Mouse (Mus musculus) midbrain, embryonic 16.5 days (tissue): ENCODE measurements around the gene Trim14. TPM values are rescaled to one million over a fixed set of nuclear protein-coding genes. Genes with fewer than 3 reads are reported as not detected.
A peak's percentile ranks its signal among the peaks of the same experiment; 100 is the strongest.

Experiments
- ATAC-seq: fragments of 200-750 bp; cut with Nextera tagmentation; 2 replicates; pipeline ENCODE4 v1.8.0; 2017; ENCODE audit warnings: moderate TSS enrichment
- H3K27ac ChIP-seq: fragments of 300-500 bp; sonication (generic); 2 replicates; pipeline ENCODE4 v1.5.1; 2014; ENCODE audit warnings: mild to moderate bottlenecking, low read length, mixed read lengths
- H3K27me3 ChIP-seq: fragments of 300-500 bp; sonication (generic); 2 replicates; pipeline ENCODE4 v1.6.1; 2014; ENCODE audit warnings: low read depth, low read length, mixed read lengths; ENCODE audit not compliant: control insufficient read depth, insufficient read depth
- H3K36me3 ChIP-seq: fragments of 300-500 bp; sonication (generic); 2 replicates; pipeline ENCODE4 v1.6.1; 2014; ENCODE audit warnings: mild to moderate bottlenecking, low read length, moderate library complexity, mixed read lengths; ENCODE audit not compliant: control insufficient read depth, insufficient read depth
- H3K4me1 ChIP-seq: fragments of 300-500 bp; sonication (generic); 2 replicates; pipeline ENCODE4 v1.6.1; 2014; ENCODE audit warnings: mild to moderate bottlenecking, low read length, mixed read lengths; ENCODE audit not compliant: control insufficient read depth, insufficient read depth
- H3K4me2 ChIP-seq: fragments of 300-500 bp; sonication (generic); 2 replicates; pipeline ENCODE4 v1.6.1; 2014; ENCODE audit warnings: mild to moderate bottlenecking, low read length, mixed read lengths
- H3K4me3 ChIP-seq: fragments of 300-500 bp; sonication (generic); 2 replicates; pipeline ENCODE4 v1.5.1; 2014; ENCODE audit warnings: low read depth, mild to moderate bottlenecking, low read length, moderate library complexity, mixed read lengths
- H3K9ac ChIP-seq: fragments of 300-500 bp; sonication (generic); 2 replicates; pipeline ENCODE4 v1.6.1; 2014; ENCODE audit warnings: low read depth, low read length, mixed read lengths
- H3K9me3 ChIP-seq: fragments of 300-500 bp; sonication (generic); replicated peaks from 2 replicates; pipeline ENCODE4 v1.6.1; 2014; ENCODE audit warnings: mild to moderate bottlenecking, low read length, mixed read lengths; ENCODE audit not compliant: control insufficient read depth, poor library complexity, severe bottlenecking
- WGBS: fragments of 180-500 bp; shearing (Covaris S2); extraction: QIAGEN DNeasy Blood & Tissue Kit; methylation state at CpG from one replicate; pipeline ENCODE4 v1.1.7; 2014; 5-methylcytosine and 5-hydroxymethylcytosine counted together
- polyA plus RNA-seq: library from polyadenylated mRNA; unstranded; fragments of >200 nt; fragmentation: Nextera tagmentation; extraction: Ambion mirVana; gene quantifications from 2 replicates; pipeline ENCODE4 v1.2.1, GENCODE M21; 2015

Gene Trim14
- polyA plus RNA-seq, 1 experiment from 2014 or later: 0.95 TPM

DNA sequence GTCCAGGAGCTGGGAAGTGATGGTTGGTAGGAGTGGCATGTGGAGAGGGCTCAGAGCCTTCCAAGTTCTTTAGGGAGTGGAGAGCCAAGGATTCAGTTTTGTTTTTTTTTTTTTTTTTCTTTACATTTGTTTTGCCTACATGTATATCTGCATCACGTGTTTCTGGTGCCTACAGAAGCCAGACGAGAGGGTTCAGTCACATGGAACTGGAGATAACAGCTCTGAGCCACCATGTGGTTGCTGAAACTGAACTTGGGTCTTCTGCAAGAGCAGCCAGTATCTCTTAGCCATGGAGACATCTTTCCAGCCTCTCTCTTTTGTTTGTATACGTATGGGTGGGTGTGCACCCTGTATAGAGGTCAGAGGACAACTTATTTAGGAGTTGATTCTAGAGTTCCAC is 32.1 kb downstream of the Trim14 start:
- no peak overlapping the region for H3K4me3 ChIP-seq
- H3K9ac ChIP-seq: no peak overlapping the region
- no peaks in the 10 kb centered on the region for H3K9me3 ChIP-seq
- no peak overlapping the region for H3K4me2 ChIP-seq
- no peak for ATAC-seq
- 82% methylated on average over 3 of the region's 3 CpGs for WGBS
- H3K4me1 ChIP-seq: peaks cover 7% of the 10 kb centered on the region
- H3K36me3 ChIP-seq: peaks cover 23% of the 10 kb centered on the region
- H3K27ac ChIP-seq: no peak overlapping the region
- no peaks in the 10 kb centered on the region for H3K27me3 ChIP-seq

DNA sequence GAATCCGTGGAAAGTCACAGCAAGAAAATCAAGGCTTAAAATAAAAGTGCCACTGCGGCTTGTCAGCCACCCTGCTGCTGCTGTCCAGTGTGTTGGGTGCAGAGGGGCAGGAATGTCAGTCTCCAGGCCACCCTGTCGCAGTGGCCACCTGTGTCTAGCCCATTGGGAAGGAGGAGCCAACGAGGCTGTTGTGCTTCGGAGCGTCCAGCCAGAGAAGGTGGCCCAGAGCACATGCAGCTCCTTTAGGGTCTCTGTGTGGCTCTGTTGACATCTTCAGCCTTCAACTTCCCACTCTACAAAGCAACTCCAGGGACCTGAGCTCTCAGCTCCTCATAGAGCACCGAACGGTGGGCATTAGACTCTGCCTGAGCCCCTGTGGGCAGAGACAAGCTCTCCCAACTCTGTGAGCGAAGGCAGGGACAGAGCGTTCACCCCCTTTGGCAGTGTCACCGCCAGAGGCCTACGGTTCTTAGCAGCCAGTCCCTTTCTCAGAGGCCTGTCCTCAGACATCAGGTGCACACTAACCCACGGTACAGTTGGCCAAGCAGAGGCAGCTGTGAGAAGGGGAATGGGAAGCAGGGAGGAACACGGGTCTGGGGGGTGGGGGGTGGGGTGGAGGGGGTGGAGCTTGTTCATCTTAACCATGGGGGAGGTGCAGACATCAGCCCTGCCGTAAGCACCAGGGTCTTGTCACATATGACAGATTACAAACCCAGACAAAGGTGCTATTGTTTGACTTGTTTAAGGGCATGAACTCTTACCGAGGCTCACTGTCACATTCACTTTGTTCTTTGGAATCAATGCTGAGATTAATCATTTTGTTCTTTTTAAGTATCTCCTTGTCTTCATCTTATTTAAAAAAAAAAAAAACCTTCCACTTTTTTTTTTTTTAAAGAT is 33.1 kb downstream of the Trim14 start:
- 71% methylated on average over 16 of the region's 16 CpGs for WGBS
- no peak overlapping the region for H3K27ac ChIP-seq
- peaks cover 23% of the 10 kb centered on the region for H3K36me3 ChIP-seq
- no peak overlapping the region for H3K9ac ChIP-seq
- no peak for ATAC-seq
- no peaks in the 10 kb centered on the region for H3K27me3 ChIP-seq
- H3K4me2 ChIP-seq: no peak overlapping the region
- no peaks in the 10 kb centered on the region for H3K9me3 ChIP-seq
- no peak overlapping the region for H3K4me3 ChIP-seq
- H3K4me1 ChIP-seq: peaks cover 7% of the 10 kb centered on the region

DNA sequence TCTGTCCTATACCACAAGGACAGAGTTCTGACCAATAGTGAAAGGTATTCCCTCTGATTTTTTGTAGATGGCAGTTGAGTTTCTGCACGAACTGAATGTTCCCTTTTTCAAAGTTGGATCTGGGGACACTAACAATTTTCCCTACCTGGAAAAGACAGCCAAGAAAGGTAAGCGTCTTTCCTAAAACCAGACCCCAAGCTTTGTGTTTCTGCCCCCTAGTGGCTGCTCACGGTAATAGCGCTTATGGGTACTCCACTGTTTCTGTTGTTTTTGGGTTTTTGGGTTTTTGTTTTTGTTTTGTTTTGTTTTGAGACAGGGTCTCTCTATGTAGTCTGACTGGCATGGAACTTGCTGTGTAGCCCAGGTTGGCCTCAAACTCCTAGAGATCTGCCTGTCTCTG is 37.0 kb downstream of the Trim14 start:
- no peak overlapping the region for H3K27ac ChIP-seq
- no peaks in the 10 kb centered on the region for H3K9me3 ChIP-seq
- H3K36me3 ChIP-seq: peaks cover 25% of the 10 kb centered on the region
- no peak overlapping the region for H3K4me2 ChIP-seq
- H3K4me1 ChIP-seq: no peaks in the 10 kb centered on the region
- WGBS: 13% methylated on average over 4 of the region's 4 CpGs
- no peak for ATAC-seq
- H3K4me3 ChIP-seq: no peak overlapping the region
- no peak overlapping the region for H3K9ac ChIP-seq
- no peaks in the 10 kb centered on the region for H3K27me3 ChIP-seq

DNA sequence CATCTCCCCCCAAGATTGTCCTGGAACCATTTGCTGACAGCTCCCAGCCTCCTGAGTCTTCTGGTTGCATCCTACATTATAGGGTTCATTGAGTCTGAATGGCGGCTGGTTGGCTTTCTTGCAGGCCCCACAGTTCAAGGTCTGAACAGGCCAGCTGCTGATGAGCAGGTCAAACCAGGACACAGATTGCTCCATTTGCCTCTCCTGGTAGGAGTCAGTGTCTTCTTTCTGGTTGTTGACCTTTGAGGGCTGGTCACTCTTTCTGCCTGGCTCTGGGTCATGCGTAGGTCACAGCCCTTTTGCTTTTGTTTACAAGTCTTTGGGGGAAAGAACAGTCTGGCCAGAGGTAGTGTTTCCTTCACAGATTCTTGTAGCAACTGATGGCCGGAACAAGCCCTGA is 37.4 kb downstream of the Trim14 start:
- no peak for ATAC-seq
- no peak overlapping the region for H3K4me2 ChIP-seq
- peaks cover 28% of the 10 kb centered on the region for H3K36me3 ChIP-seq
- H3K27ac ChIP-seq: no peak overlapping the region
- no peaks in the 10 kb centered on the region for H3K27me3 ChIP-seq
- H3K4me1 ChIP-seq: no peaks in the 10 kb centered on the region
- 77% methylated on average over 3 of the region's 3 CpGs for WGBS
- no peak overlapping the region for H3K9ac ChIP-seq
- no peak overlapping the region for H3K4me3 ChIP-seq
- no peaks in the 10 kb centered on the region for H3K9me3 ChIP-seq

DNA sequence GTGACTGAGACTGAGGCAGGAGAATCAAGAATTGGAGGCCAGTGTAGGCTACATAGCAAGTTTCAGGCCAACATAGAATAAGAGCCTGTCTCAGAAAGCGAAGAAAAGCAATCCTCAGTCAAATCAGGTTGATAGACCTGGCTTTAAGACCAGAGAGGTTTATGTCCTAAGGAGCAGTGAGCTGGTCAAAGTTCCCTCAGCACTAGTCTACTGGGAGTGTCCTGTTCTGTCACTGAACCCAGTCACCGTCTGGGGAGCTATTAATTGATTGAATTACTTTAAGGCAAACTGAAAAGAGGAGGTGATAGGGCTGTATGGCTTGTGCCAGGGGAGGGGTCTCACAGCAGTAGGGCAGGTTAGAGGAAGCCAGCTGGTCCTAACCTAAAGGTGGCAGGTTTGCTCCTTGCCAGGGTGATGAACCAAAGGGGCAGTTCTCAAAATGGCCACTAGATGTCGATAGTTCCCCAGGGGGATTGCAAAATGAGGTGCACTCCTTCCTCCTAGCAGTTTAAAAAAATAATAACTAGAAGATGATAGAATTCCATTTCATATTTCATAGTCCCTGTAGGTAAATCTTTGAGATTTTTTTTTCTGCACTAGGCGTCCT is 38.6 kb downstream of the Trim14 start:
- 45% methylated on average over 4 of the region's 4 CpGs for WGBS
- Histone ChIP-seq H3K9ac (no peak overlapping the region), H3K4me3 (no peak overlapping the region), H3K27me3 (no peaks in the 10 kb centered on the region), H3K36me3 (peaks cover 24% of the 10 kb centered on the region), H3K4me2 (no peak overlapping the region), H3K27ac (no peak overlapping the region), H3K9me3 (no peaks in the 10 kb centered on the region), H3K4me1 (no peaks in the 10 kb centered on the region)
- no peak for ATAC-seq

DNA sequence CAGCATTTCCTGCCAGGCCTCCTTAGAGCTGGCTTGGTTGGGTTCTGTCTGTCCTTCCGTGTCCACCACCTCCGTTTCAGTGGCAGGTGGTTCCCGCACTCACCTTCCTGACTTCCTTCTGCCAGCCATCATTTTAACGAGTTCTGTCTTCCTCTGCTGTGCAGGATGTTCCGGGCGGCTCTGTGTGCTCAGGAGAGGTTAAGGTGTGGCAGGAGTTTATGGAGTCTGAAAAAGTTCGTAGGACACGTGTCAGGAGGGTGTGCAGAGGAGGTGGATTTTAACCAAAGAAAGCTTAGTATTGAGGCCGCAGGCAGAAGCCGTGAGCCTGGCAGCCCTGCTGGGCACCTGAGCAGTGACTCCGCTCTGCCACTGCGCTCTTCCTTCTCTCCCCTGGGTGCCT is 40.4 kb downstream of the Trim14 start:
- Histone ChIP-seq H3K4me1 (no peaks in the 10 kb centered on the region), H3K27ac (no peak overlapping the region), H3K9ac (no peak overlapping the region), H3K4me2 (no peak overlapping the region), H3K4me3 (no peak overlapping the region), H3K36me3 (peaks cover 17% of the 10 kb centered on the region; the same call in 1 of the 2 replicates), H3K27me3 (no peaks in the 10 kb centered on the region), H3K9me3 (no peaks in the 10 kb centered on the region)
- 92% methylated on average over 12 of the region's 12 CpGs for WGBS
- no peak for ATAC-seq

DNA sequence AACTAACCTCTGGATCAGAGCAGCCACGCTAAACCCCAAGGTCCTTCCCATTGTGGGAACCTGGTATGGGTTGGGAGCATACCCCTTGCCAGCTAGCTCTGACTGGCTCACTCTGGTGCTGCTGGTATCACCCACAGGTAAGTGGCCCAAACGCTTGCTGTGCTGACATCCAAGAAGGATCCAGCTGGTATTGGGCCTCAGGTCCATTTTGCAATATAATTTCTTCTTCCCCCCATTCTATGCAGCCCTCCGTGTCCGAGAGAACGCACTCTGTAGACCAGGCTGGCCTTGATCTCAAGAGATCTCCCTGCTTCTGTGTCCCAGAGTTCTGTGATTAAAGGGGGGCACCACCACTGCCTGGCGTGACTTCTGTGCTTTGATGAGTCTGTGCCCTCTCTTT is 42.9 kb downstream of the Trim14 start:
- no peaks in the 10 kb centered on the region for H3K9me3 ChIP-seq
- no peak overlapping the region for H3K27ac ChIP-seq
- ATAC-seq: no peak
- WGBS: 96% methylated on average over 6 of the region's 6 CpGs
- peaks cover 5% of the 10 kb centered on the region for H3K4me1 ChIP-seq
- H3K4me2 ChIP-seq: no peak overlapping the region
- H3K9ac ChIP-seq: no peak overlapping the region
- no peaks in the 10 kb centered on the region for H3K27me3 ChIP-seq
- no peak overlapping the region for H3K4me3 ChIP-seq
- H3K36me3 ChIP-seq: peaks cover 9% of the 10 kb centered on the region; the same call in 1 of the 2 replicates

DNA sequence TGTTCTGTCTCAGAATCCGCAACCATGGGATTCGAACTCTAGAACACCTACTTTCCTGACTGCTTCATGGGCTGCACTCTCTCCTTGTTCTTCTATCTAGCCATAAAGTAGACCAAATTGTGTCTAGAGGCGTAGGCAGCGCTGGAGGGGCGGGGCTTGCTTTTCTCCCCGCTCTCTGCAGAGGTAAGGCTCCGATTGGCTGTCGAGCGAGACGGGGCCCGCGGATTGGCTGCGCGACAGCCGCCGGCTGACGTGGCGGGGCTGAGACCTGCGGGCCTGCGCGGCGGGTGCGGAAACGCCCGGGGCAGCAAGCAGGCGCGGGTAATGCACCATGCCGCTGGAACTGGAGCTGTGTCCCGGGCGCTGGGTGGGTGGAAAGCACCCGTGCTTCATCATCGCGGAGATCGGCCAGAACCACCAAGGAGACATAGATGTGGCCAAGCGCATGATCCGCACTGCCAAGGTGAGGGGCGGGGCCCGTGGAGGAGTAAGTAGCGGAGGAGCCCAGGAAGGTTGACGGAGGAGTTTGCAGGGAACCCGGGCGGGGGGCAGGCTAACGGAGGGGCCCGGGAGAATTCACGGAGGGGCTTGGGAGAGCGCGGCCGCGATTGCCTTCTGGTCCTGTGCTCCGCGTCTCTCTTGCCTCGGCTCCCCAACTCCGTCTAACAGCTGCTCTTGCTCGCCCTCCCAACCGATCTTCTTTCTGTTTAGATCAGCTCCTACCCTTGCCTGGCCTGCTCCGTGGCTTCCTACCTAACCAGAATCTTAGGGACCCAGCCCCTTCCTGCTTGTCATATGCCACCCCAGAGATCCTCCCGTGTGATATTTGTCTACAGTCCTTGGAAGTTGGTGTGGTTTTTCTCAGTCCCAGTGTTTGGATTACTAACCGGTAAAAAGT is 46.7 kb downstream of the Trim14 start, which contains the start of gene Nans:
Nans (plus strand) TSS at position 221 of the 898 bp plus-strand sequence.
- WGBS: under 1% methylated on average over 55 of the region's 58 CpGs

More for the DNA sequence above, 46.7 kb downstream of the Trim14 start, which contains the start of gene Nans:
- peak within 1 kb of the TSS; percentile 74 for H3K27ac ChIP-seq
- peaks cover 5% of the 10 kb centered on the region for H3K4me1 ChIP-seq
- no peaks in the 10 kb centered on the region for H3K9me3 ChIP-seq
- H3K27me3 ChIP-seq: no peaks in the 10 kb centered on the region
- peak; percentile 99 for ATAC-seq
- H3K4me2 ChIP-seq: peak within 1 kb of the TSS; percentile 91
- peaks cover 5% of the 10 kb centered on the region; the same call in 1 of the 2 replicates for H3K36me3 ChIP-seq
- H3K9ac ChIP-seq: peak within 1 kb of the TSS; percentile 83
- H3K4me3 ChIP-seq: peak within 1 kb of the TSS; percentile 84
